Mouse (Mus musculus): ENCODE measurements around the gene Mapkapk3. TPM values are rescaled to one million over a fixed set of nuclear protein-coding genes. Genes with fewer than 3 reads are reported as not detected.
A peak's percentile ranks its signal among the peaks of the same experiment; 100 is the strongest.

Gene Mapkapk3
- polyA plus RNA-seq, 1 experiment from 2014 or later, result 1.4 TPM

- Histone ChIP-seq H3K4me1 (replicated peaks; ENCODE audit: control insufficient read depth, insufficient read depth, low read length) (peaks cover 14% of the 10 kb centered on the region), H3K4me2 (ENCODE audit: low read length) (no peak overlapping the region), H3K9ac (replicated peaks; ENCODE audit: low read depth, low read length) (no peak overlapping the region), H3K27ac (ENCODE audit: low read length) (no peak overlapping the region), H3K4me3 (replicated peaks; ENCODE audit: low read length) (no peak overlapping the region), H3K9me3 (ENCODE audit: control insufficient read depth, low read length) (no peaks in the 10 kb centered on the region), H3K36me3 (ENCODE audit: control insufficient read depth, insufficient read depth) (no peaks in the 10 kb centered on the region), H3K27me3 (replicated peaks; ENCODE audit: control insufficient read depth, insufficient read depth, low read length) (0 out of 2 replicates have a peak, but pooled peaks cover 4% of the 10 kb centered on the region)
- ATAC-seq, result no peak
- 19% methylated on average over 3 of the region's 3 CpGs for WGBS
Measured at GRCm38 (mm10) chr9:107285009-107285408, 4.7 kb downstream of the Mapkapk3 start.

GRCm38 (mm10) chr9:107282951-107283350 is 6.7 kb downstream of the Mapkapk3 start:
- Histone ChIP-seq H3K4me2 (ENCODE audit: low read length) (no peak overlapping the region), H3K9ac (replicated peaks; ENCODE audit: low read depth, low read length) (no peak overlapping the region), H3K4me1 (replicated peaks; ENCODE audit: control insufficient read depth, insufficient read depth, low read length) (peaks cover 11% of the 10 kb centered on the region), H3K27ac (ENCODE audit: low read length) (no peak overlapping the region), H3K9me3 (ENCODE audit: control insufficient read depth, low read length) (no peaks in the 10 kb centered on the region), H3K27me3 (replicated peaks; ENCODE audit: control insufficient read depth, insufficient read depth, low read length) (no peaks in the 10 kb centered on the region), H3K36me3 (ENCODE audit: control insufficient read depth, insufficient read depth) (no peaks in the 10 kb centered on the region), H3K4me3 (replicated peaks; ENCODE audit: low read length) (no peak overlapping the region)
- ATAC-seq, result no peak
- WGBS, result 89% methylated on average over 9 of the region's 9 CpGs

GRCm38 (mm10) chr9:107281241-107281987 is 8.3 kb downstream of the Mapkapk3 start:
- 91% methylated on average over 5 of the region's 5 CpGs for WGBS
- ATAC-seq, result no peak
- H3K27me3 ChIP-seq (replicated peaks; ENCODE audit: control insufficient read depth, insufficient read depth, low read length), result no peaks in the 10 kb centered on the region

GRCm38 (mm10) chr9:107280322-107281027 is 9.2 kb downstream of the Mapkapk3 start:
- Histone ChIP-seq H3K36me3 (ENCODE audit: control insufficient read depth, insufficient read depth) (no peaks in the 10 kb centered on the region), H3K9me3 (ENCODE audit: control insufficient read depth, low read length) (no peaks in the 10 kb centered on the region), H3K27ac (ENCODE audit: low read length) (no peak overlapping the region), H3K9ac (replicated peaks; ENCODE audit: low read depth, low read length) (no peak overlapping the region), H3K4me2 (ENCODE audit: low read length) (no peak overlapping the region), H3K4me1 (replicated peaks; ENCODE audit: control insufficient read depth, insufficient read depth, low read length) (peaks cover 11% of the 10 kb centered on the region), H3K27me3 (replicated peaks; ENCODE audit: control insufficient read depth, insufficient read depth, low read length) (peaks cover 3% of the 10 kb centered on the region; the same call in 1 of the 2 replicates), H3K4me3 (replicated peaks; ENCODE audit: low read length) (no peak overlapping the region)
- WGBS, result 53% methylated on average over 13 of the region's 13 CpGs
- ATAC-seq, result no peak

More at GRCm38 (mm10) chr9:107281241-107281987, 8.3 kb downstream of the Mapkapk3 start:
- Histone ChIP-seq H3K27ac (ENCODE audit: low read length) (no peak overlapping the region), H3K9me3 (ENCODE audit: control insufficient read depth, low read length) (no peaks in the 10 kb centered on the region), H3K4me3 (replicated peaks; ENCODE audit: low read length) (no peak overlapping the region), H3K36me3 (ENCODE audit: control insufficient read depth, insufficient read depth) (no peaks in the 10 kb centered on the region), H3K9ac (replicated peaks; ENCODE audit: low read depth, low read length) (no peak overlapping the region), H3K4me2 (ENCODE audit: low read length) (no peak overlapping the region), H3K4me1 (replicated peaks; ENCODE audit: control insufficient read depth, insufficient read depth, low read length) (peaks cover 11% of the 10 kb centered on the region)

GRCm38 (mm10) chr9:107279378-107280321 is 10.0 kb downstream of the Mapkapk3 start:
- H3K36me3 ChIP-seq (ENCODE audit: control insufficient read depth, insufficient read depth), result no peaks in the 10 kb centered on the region
- no peak overlapping the region for H3K4me2 ChIP-seq (ENCODE audit: low read length)
- no peak for ATAC-seq
- H3K4me1 ChIP-seq (replicated peaks; ENCODE audit: control insufficient read depth, insufficient read depth, low read length), result peaks cover 11% of the 10 kb centered on the region
- WGBS, result 28% methylated on average over 16 of the region's 16 CpGs
- peaks cover 3% of the 10 kb centered on the region; the same call in 1 of the 2 replicates for H3K27me3 ChIP-seq (replicated peaks; ENCODE audit: control insufficient read depth, insufficient read depth, low read length)
- H3K27ac ChIP-seq (ENCODE audit: low read length), result no peak overlapping the region
- H3K9ac ChIP-seq (replicated peaks; ENCODE audit: low read depth, low read length), result no peak overlapping the region
- H3K9me3 ChIP-seq (ENCODE audit: control insufficient read depth, low read length), result no peaks in the 10 kb centered on the region
- no peak overlapping the region for H3K4me3 ChIP-seq (replicated peaks; ENCODE audit: low read length)

GRCm38 (mm10) chr9:107278527-107279377 is 10.9 kb downstream of the Mapkapk3 start:
- no peak overlapping the region for H3K9ac ChIP-seq (replicated peaks; ENCODE audit: low read depth, low read length)
- no peak overlapping the region for H3K27ac ChIP-seq (ENCODE audit: low read length)
- H3K9me3 ChIP-seq (ENCODE audit: control insufficient read depth, low read length), result no peaks in the 10 kb centered on the region
- H3K4me1 ChIP-seq (replicated peaks; ENCODE audit: control insufficient read depth, insufficient read depth, low read length), result peaks cover 11% of the 10 kb centered on the region
- H3K4me3 ChIP-seq (replicated peaks; ENCODE audit: low read length), result no peak overlapping the region
- ATAC-seq, result peak; percentile 63
- WGBS, result 47% methylated on average over 8 of the region's 8 CpGs
- H3K4me2 ChIP-seq (ENCODE audit: low read length), result no peak overlapping the region
- peaks cover 3% of the 10 kb centered on the region; the same call in 1 of the 2 replicates for H3K27me3 ChIP-seq (replicated peaks; ENCODE audit: control insufficient read depth, insufficient read depth, low read length)
- H3K36me3 ChIP-seq (ENCODE audit: control insufficient read depth, insufficient read depth), result no peaks in the 10 kb centered on the region

GRCm38 (mm10) chr9:107278126-107278525 is 11.6 kb downstream of the Mapkapk3 start:
- Histone ChIP-seq H3K4me1 (replicated peaks; ENCODE audit: control insufficient read depth, insufficient read depth, low read length) (peaks cover 11% of the 10 kb centered on the region), H3K27ac (ENCODE audit: low read length) (no peak overlapping the region), H3K27me3 (replicated peaks; ENCODE audit: control insufficient read depth, insufficient read depth, low read length) (peaks cover 3% of the 10 kb centered on the region; the same call in 1 of the 2 replicates), H3K4me3 (replicated peaks; ENCODE audit: low read length) (no peak overlapping the region), H3K9me3 (ENCODE audit: control insufficient read depth, low read length) (no peaks in the 10 kb centered on the region), H3K4me2 (ENCODE audit: low read length) (no peak overlapping the region), H3K9ac (replicated peaks; ENCODE audit: low read depth, low read length) (no peak overlapping the region), H3K36me3 (ENCODE audit: control insufficient read depth, insufficient read depth) (no peaks in the 10 kb centered on the region)
- WGBS, result 37% methylated on average over 4 of the region's 4 CpGs
- ATAC-seq, result no peak

GRCm38 (mm10) chr9:107277603-107278002 is 12.1 kb downstream of the Mapkapk3 start:
- H3K27ac ChIP-seq (ENCODE audit: low read length), result no peak overlapping the region
- no peaks in the 10 kb centered on the region for H3K9me3 ChIP-seq (ENCODE audit: control insufficient read depth, low read length)
- ATAC-seq, result no peak
- WGBS, result 86% methylated on average over 7 of the region's 7 CpGs
- H3K4me1 ChIP-seq (replicated peaks; ENCODE audit: control insufficient read depth, insufficient read depth, low read length), result peaks cover 11% of the 10 kb centered on the region
- no peak overlapping the region for H3K4me3 ChIP-seq (replicated peaks; ENCODE audit: low read length)
- no peak overlapping the region for H3K4me2 ChIP-seq (ENCODE audit: low read length)
- H3K27me3 ChIP-seq (replicated peaks; ENCODE audit: control insufficient read depth, insufficient read depth, low read length), result peaks cover 3% of the 10 kb centered on the region; the same call in 1 of the 2 replicates
- no peak overlapping the region for H3K9ac ChIP-seq (replicated peaks; ENCODE audit: low read depth, low read length)
- no peaks in the 10 kb centered on the region for H3K36me3 ChIP-seq (ENCODE audit: control insufficient read depth, insufficient read depth)
